Mouse (Mus musculus) lung, adult 2 months (tissue): ENCODE data around the gene Ppbp. TPM values are rescaled to one million over a fixed set of nuclear protein-coding genes. Genes with fewer than 3 reads are reported as not detected.
"Not testable (repeated sequence)": the region's sequence is repeated elsewhere in the genome, so short reads cannot be mapped to it uniquely, and the experiment has no call there.

Source experiments
- DNase-seq: peaks from one replicate; pipeline ENCODE4 v3.0.0; 2022
- H3K4me1 ChIP-seq: fragments of 200-500 bp; 2 replicates; pipeline ENCODE4 v1.6.1; 2011; ENCODE audit warnings: low read length; ENCODE audit not compliant: control insufficient read depth, insufficient read depth
- H3K4me3 ChIP-seq: fragments of 200-500 bp; replicated peaks from 2 replicates; pipeline ENCODE3; 2011; ENCODE audit warnings: low read depth, mild to moderate bottlenecking, control low read depth, low read length; ENCODE audit errors: extremely low read depth
- CTCF ChIP-seq: fragments of 200-500 bp; IDR thresholded peaks from 2 replicates; pipeline ENCODE4 v1.5.1; 2011; ENCODE audit warnings: mild to moderate bottlenecking, low read length, control low read depth; ENCODE audit not compliant: insufficient read depth
- POLR2A ChIP-seq: fragments of 200-500 bp; IDR thresholded peaks from 2 replicates; pipeline ENCODE4 v1.6.1; 2011; ENCODE audit warnings: low read depth, mild to moderate bottlenecking, control low read depth, low read length, borderline replicate concordance; ENCODE audit errors: extremely low read depth
- WGBS: fragments of 180-500 bp; shearing (Covaris S2); methylation state at CpG from one replicate; pipeline ENCODE4 v1.1.7; 2018; 5-methylcytosine and 5-hydroxymethylcytosine counted together
- polyA plus RNA-seq: library from polyadenylated mRNA; depleted of rRNA; stranded (reverse); fragments of >200 nt; gene quantifications from 2 replicates; pipeline ENCODE4 v1.2.3, GENCODE M21; 2012

Ppbp gene
- polyA plus RNA-seq, 1 experiment: 36.7 TPM

- Histone ChIP-seq H3K4me1 (0 out of 2 replicates have a peak, but pooled peaks cover 2% of the 10 kb centered on the region), H3K4me3 (peak within 1 kb of the TSS; percentile 37)
- peak; percentile 46 for DNase-seq
- TF ChIP-seq CTCF (peak; percentile 9; the same call in 1 of the 2 replicates), POLR2A (no peak)
- WGBS: 17% methylated on average over 26 of the region's 26 CpGs
Measured at GRCm38 (mm10) chr5:90785659-90786588, 17.6 kb downstream of the Ppbp start, which contains the start of gene Cxcl3. Gene Cxcl3 (plus strand): TSS chr5:90786103.

- 82% methylated on average over 4 of the region's 4 CpGs for WGBS
- no peak for DNase-seq
- TF ChIP-seq POLR2A (no peak), CTCF (no peak)
- H3K4me3 ChIP-seq: no peak overlapping the region
- H3K4me1 ChIP-seq: 0 out of 2 replicates have a peak, but pooled peaks cover 2% of the 10 kb centered on the region
Measured at GRCm38 (mm10) chr5:90788114-90788513, 19.8 kb downstream of the Ppbp start.

- H3K4me3 ChIP-seq: no peak overlapping the region
- 35% methylated on average over 11 of the region's 11 CpGs for WGBS
- TF ChIP-seq POLR2A (no peak), CTCF (no peak)
- peak; percentile 23 for DNase-seq
- H3K4me1 ChIP-seq: peaks cover 2% of the 10 kb centered on the region; the same call in 1 of the 2 replicates
Measured at GRCm38 (mm10) chr5:90789306-90790073, 21.2 kb downstream of the Ppbp start.

- TF ChIP-seq POLR2A: no peak
- no peak for TF ChIP-seq CTCF
- 26% methylated on average over 8 of the region's 8 CpGs for WGBS
Measured at GRCm38 (mm10) chr5:90790074-90790502, 21.8 kb downstream of the Ppbp start.

GRCm38 (mm10) chr5:90794195-90794625 is 25.9 kb downstream of the Ppbp start, which contains the start of gene Cxcl15:
Gene Cxcl15 (plus strand): TSS chr5:90794534.
- 44% methylated on average over 5 of the region's 5 CpGs for WGBS
- peak; percentile 57 for DNase-seq
- Histone ChIP-seq H3K4me1 (peaks cover 2% of the 10 kb centered on the region; the same call in 1 of the 2 replicates), H3K4me3 (peak within 1 kb of the TSS; percentile 68)
- TF ChIP-seq CTCF (no peak), POLR2A (peak; percentile 86; the same call in 1 of the 2 replicates)

More at GRCm38 (mm10) chr5:90790074-90790502, 21.8 kb downstream of the Ppbp start:
- H3K4me3 ChIP-seq: no peak overlapping the region
- peaks cover 2% of the 10 kb centered on the region; the same call in 1 of the 2 replicates for H3K4me1 ChIP-seq
- DNase-seq: peak; percentile 54

- not testable (repeated sequence) for H3K4me3 ChIP-seq, DNase-seq, H3K4me1 ChIP-seq
- 64% methylated on average over 2 of the region's 2 CpGs for WGBS
Measured at GRCm38 (mm10) chr5:90795392-90795791, 27.1 kb downstream of the Ppbp start.

GRCm38 (mm10) chr5:90804574-90804973 is 36.3 kb downstream of the Ppbp start:
- Histone ChIP-seq H3K4me3 (no peak overlapping the region), H3K4me1 (no peaks in the 10 kb centered on the region)
- TF ChIP-seq POLR2A (no peak; the same call in 1 of the 2 replicates), CTCF (no peak)
- DNase-seq: no peak

GRCm38 (mm10) chr5:90806050-90806449 is 37.7 kb downstream of the Ppbp start:
- Histone ChIP-seq H3K4me3 (no peak overlapping the region), H3K4me1 (no peaks in the 10 kb centered on the region)
- DNase-seq: no peak
- TF ChIP-seq POLR2A (no peak), CTCF (no peak)
